Mouse (Mus musculus) kidney, adult 2 months (tissue): ENCODE data around the gene Intu. TPM values are rescaled to one million over a fixed set of nuclear protein-coding genes. Genes with fewer than 3 reads are reported as not detected.

ENCODE experiments used
- DNase-seq: peaks from one replicate; pipeline ENCODE4 v3.0.0; 2021
- H3K27ac ChIP-seq: fragments of 200-500 bp; 2 replicates; pipeline ENCODE4 v1.5.1; 2012; ENCODE audit warnings: low read depth, low read length, control low read depth, inconsistent platforms; ENCODE audit not compliant: insufficient read depth
- H3K27me3 ChIP-seq: fragments of 200-500 bp; replicated peaks from 2 replicates; pipeline ENCODE4 v1.6.1; 2012; ENCODE audit warnings: mild to moderate bottlenecking, moderate library complexity, low read length, inconsistent platforms; ENCODE audit not compliant: control insufficient read depth, insufficient read depth
- H3K36me3 ChIP-seq: fragments of 200-500 bp; 2 replicates; pipeline ENCODE4 v1.6.1; 2012; ENCODE audit warnings: mild to moderate bottlenecking, moderate library complexity, low read length, inconsistent platforms; ENCODE audit not compliant: control insufficient read depth, insufficient read depth
- H3K4me1 ChIP-seq: fragments of 200-500 bp; 2 replicates; pipeline ENCODE4 v1.6.1; 2011; ENCODE audit warnings: low read length; ENCODE audit not compliant: control insufficient read depth, insufficient read depth
- H3K4me3 ChIP-seq: fragments of 200-500 bp; 2 replicates; pipeline ENCODE4 v1.5.1; 2011; ENCODE audit warnings: mild to moderate bottlenecking, low read depth, low read length, control low read depth; ENCODE audit not compliant: insufficient read depth
- CTCF ChIP-seq: fragments of 200-500 bp; conservative IDR thresholded peaks from 2 replicates; pipeline ENCODE4 v1.5.1; 2011; ENCODE audit warnings: low read depth, mild to moderate bottlenecking, control low read depth, low read length, moderate library complexity, mixed read lengths; ENCODE audit not compliant: insufficient read depth, insufficient read length
- POLR2A ChIP-seq: fragments of 200-500 bp; IDR thresholded peaks from one replicate; pipeline ENCODE4 v1.6.1; 2011; ENCODE audit warnings: low read depth, low read length, control low read depth
- WGBS: fragments of 180-500 bp; shearing (Covaris S2); methylation state at CpG from one replicate; pipeline ENCODE4 v1.1.7; 2018; 5-methylcytosine and 5-hydroxymethylcytosine counted together
- polyA plus RNA-seq: library from polyadenylated mRNA; depleted of rRNA; stranded (reverse); fragments of >200 nt; gene quantifications from 2 replicates; pipeline ENCODE4 v1.2.3, GENCODE M21; 2012

Gene Intu
- polyA plus RNA-seq, 1 experiment: 4.0 TPM

DNA sequence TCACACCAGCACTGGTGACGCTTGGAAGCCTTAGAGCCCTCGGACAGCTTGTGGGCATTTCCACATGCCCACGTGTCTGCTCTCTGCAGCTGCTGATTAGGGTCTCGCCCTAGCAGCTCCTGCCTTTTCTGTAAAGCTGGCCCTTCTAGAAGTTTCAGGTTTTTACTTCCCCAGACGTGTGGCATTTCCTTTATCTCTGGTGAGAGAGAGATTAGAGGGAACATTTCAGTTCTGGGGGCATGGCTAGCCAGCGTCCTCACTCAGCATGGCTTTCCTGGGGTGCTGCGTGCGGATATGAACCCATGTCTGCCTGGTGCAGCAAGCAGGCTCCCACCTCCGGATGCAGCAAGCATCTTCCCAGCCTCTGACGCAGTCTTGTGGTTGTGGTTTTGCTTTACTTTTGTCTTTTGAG lies 121.9 kb downstream of the Intu start:
- H3K36me3 ChIP-seq: no peaks in the 10 kb centered on the region
- no peak overlapping the region for H3K4me3 ChIP-seq
- WGBS: 73% methylated on average over 10 of the region's 10 CpGs
- no peak for DNase-seq
- no peaks in the 10 kb centered on the region for H3K4me1 ChIP-seq
- no peaks in the 10 kb centered on the region for H3K27me3 ChIP-seq
- no peak overlapping the region for H3K27ac ChIP-seq
- TF ChIP-seq POLR2A (no peak), CTCF (no peak)

DNA sequence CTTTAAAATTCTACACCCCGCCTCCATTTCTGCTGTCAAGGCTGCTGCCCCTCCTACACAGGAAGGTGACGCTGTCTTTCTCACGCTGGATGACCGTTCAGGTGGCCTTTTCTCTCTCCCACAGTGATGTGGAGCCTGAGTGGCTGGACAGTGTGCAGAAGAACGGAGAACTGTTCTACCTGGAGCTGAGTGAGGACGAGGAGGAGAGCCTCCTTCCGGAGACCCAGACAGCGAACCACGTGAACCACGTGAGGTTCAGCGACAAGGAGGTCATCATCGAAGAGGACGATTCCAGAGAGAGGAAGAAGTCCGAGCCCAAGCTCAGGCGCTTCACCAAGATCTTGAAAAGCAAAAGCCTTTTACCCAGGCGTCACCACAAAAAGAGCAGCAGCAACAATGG lies 122.5 kb downstream of the Intu start:
- TF ChIP-seq POLR2A (no peak), CTCF (no peak)
- no peak for DNase-seq
- Histone ChIP-seq H3K27ac (no peak overlapping the region), H3K4me1 (no peaks in the 10 kb centered on the region), H3K4me3 (no peak overlapping the region), H3K27me3 (no peaks in the 10 kb centered on the region), H3K36me3 (no peaks in the 10 kb centered on the region)
- 90% methylated on average over 16 of the region's 16 CpGs for WGBS

DNA sequence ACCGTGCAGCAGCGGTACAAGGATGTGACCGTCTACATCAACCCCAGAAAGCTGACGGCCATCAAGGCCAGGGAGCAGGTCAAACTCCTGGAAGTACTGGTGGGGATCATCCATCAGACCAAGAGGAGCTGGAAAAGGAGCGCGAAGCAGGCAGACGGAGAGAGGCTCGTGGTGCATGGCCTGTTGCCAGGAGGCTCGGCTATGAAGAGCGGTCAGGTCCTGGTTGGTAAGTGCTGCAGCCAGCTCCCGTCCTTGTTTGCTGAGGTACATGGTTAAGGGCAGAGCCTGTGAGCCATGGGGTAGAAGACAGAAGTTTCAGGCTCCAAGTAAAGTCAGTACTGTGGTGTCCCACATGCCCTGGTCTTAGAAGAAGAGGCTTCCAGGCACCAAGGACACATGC lies 122.9 kb downstream of the Intu start:
- Histone ChIP-seq H3K27ac (no peak overlapping the region), H3K4me3 (no peak overlapping the region), H3K36me3 (no peaks in the 10 kb centered on the region), H3K4me1 (no peaks in the 10 kb centered on the region), H3K27me3 (no peaks in the 10 kb centered on the region)
- no peak for DNase-seq
- 88% methylated on average over 11 of the region's 11 CpGs for WGBS
- TF ChIP-seq CTCF (no peak), POLR2A (no peak)

DNA sequence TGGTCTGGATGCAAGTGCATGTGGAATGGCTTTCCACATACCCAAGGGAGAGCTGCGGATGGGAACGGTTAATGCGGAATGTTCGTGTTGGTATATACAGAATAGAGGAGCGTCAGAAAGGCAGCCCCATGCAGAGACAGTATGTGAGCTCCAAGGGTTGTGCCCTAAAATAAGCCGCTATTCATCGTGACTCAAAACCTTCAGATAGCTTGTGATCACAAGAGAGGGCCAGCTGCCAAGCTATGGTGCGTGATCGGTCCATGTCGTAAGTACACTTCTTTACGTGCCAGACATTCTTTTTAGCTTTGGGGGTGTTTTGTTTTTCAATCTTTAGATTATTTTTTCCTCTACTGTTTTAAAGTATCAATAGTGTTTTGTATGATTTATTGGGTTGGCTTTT lies 124.5 kb downstream of the Intu start:
- TF ChIP-seq POLR2A (no peak), CTCF (no peak)
- Histone ChIP-seq H3K4me3 (no peak overlapping the region), H3K4me1 (no peaks in the 10 kb centered on the region), H3K27ac (no peak overlapping the region), H3K36me3 (no peaks in the 10 kb centered on the region), H3K27me3 (no peaks in the 10 kb centered on the region)
- DNase-seq: no peak
- WGBS: 96% methylated on average over 11 of the region's 11 CpGs

DNA sequence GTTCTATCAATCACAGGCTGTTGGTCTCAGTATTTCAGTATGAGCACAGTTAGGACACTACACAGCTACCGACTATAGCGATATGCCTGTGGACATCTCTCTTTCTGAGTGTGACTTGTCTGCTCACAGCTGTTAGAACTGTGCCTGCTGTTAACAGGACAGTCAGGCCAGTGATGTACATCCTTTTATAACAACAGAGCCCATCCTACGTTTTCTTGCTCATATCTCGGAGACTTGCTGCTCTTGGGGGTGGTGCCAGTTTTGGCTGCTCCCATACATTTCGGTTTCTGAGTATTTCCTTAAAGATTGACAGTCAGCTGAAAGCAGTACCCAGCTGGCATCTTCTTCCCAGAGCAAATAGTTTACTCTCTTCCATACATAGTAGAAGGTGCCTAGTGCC lies 125.3 kb downstream of the Intu start:
- Histone ChIP-seq H3K27ac (no peak overlapping the region), H3K4me3 (no peak overlapping the region), H3K36me3 (no peaks in the 10 kb centered on the region), H3K27me3 (no peaks in the 10 kb centered on the region), H3K4me1 (no peaks in the 10 kb centered on the region)
- 90% methylated on average over 5 of the region's 5 CpGs for WGBS
- TF ChIP-seq POLR2A (no peak), CTCF (no peak)
- DNase-seq: no peak

DNA sequence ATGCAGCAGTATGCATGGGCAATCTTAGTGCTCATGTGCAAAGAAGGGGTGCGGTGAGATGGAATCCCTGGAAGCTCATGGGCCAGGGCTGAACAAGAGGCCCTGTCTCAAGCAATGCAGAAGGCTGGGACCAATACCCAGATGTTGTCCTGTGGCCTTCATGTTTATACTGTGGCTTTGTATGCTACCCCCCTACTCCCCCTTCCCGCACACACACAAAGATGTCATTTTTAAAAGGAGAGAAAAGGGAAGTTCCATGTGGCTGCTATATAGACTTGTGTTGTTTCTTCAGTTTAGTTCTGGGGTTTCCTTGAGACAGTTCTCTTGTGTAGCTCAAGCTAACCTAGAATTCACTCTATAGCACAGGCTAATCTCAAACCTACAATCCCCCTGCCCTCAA lies 129.1 kb downstream of the Intu start:
- DNase-seq: no peak
- Histone ChIP-seq H3K4me3 (no peak overlapping the region), H3K4me1 (no peaks in the 10 kb centered on the region), H3K36me3 (no peaks in the 10 kb centered on the region), H3K27ac (no peak overlapping the region), H3K27me3 (no peaks in the 10 kb centered on the region)
- 95% methylated on average over 2 of the region's 2 CpGs for WGBS
- no peak for TF ChIP-seq POLR2A

DNA sequence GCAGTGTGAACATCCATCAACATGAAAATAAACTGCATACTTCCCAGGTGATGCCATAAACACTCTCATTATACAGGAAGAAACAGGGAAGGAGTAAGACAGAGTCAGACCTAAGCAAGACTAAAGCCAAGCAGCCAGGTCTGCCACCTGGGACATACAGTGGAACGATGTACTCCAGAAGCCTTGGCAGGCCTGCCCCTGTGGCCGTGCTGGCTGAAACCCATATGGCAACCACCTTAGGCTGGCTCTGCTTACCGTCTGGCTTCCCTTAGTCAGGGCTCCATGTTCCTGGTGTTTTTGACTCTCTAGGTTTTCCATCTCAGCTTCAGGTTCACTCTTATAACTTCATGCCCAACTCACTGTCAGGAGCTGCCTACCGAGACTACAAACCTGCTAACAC lies 135.0 kb downstream of the Intu start:
- no peak for TF ChIP-seq CTCF

DNA sequence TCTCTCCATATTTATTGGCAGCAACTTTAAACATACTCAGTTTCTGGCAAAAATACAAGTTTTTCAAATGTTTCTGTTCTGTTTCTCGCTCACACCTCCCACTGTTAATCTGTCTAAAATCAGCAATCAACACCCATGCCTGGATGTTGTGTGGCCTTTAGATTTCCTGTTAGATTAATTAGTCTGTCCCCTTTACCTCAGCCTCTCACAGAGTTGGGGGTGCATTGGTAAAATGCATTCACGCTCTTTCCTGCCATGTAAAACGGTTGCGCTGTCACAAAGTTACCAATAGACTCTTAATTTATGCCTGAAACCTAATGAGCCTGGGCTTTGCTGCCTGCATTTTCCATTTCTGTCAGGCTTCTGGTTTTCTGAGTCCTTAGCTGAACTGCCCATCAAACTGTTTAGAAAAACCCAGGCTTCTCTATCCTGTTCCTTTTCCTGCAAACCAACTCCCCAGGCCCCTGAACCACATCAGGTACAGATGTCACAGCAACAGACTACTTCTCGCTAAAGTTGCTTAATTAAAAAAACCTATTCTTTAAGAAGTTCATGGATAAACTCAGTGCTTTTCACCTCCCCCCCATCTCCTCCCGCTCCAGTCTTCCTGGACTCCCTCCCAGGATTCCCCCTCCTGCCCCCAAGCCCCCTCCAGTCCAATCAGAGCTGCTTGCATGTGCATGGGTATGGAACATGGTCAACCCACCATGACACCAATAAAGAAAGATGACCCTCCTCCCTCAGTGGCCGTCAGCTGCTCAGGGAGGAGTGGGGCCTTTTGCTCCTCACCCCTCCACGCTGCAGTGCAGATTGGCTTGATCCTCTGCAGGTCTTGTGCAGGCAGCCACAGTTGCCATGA lies 136.0 kb downstream of the Intu start:
- H3K4me1 ChIP-seq: no peaks in the 10 kb centered on the region
- 79% methylated on average over 8 of the region's 8 CpGs for WGBS
- H3K36me3 ChIP-seq: no peaks in the 10 kb centered on the region
- TF ChIP-seq CTCF: no peak
- no peak for TF ChIP-seq POLR2A
- DNase-seq: no peak
- no peak overlapping the region for H3K27ac ChIP-seq
- H3K27me3 ChIP-seq: no peaks in the 10 kb centered on the region
- H3K4me3 ChIP-seq: no peak overlapping the region

More for the DNA sequence above, 135.0 kb downstream of the Intu start:
- Histone ChIP-seq H3K36me3 (no peaks in the 10 kb centered on the region), H3K27ac (no peak overlapping the region), H3K27me3 (no peaks in the 10 kb centered on the region), H3K4me3 (no peak overlapping the region), H3K4me1 (no peaks in the 10 kb centered on the region)
- WGBS: 93% methylated on average over 4 of the region's 4 CpGs
- DNase-seq: no peak
